In genomic region chr19:24142621-24143061, GRCm38 (mm10) we compare ENCODE assay signal across 10 mouse cellular contexts.
A peak's percentile ranks its signal among the peaks of the same experiment; 100 is the strongest.
DNase-seq lines count a peak whose midpoint lies in the region; ATAC-seq lines count a peak whose summit lies in the region.
"Had no signal": no experiment of that assay in that cellular context is flagged by ENCODE, and none has a peak within 500 bp of the region (broad histone marks: within the 10 kb centered on the region; RNA-seq: fewer than 3 reads in every experiment).

No protein-coding gene starts in this region.

- DNase-seq in ZHBTc4 (ENCODE audit: low read depth, low spot score), result peak; percentile 24
- DNase-seq in forebrain, embryonic 14.5 days (ENCODE audit: low spot score), result peak; percentile 56
- peak; percentile 47 to 61 for DNase-seq in layer of hippocampus, postnatal 10 days (ENCODE audit: low spot score in 2 of 2)
- no peak for DNase-seq in gastrocnemius, postnatal 25 days
- DNase-seq in thymus, postnatal 0 days (ENCODE audit: low spot score), result no peak
- DNase-seq in kidney, adult 9 months, result no peak
- DNase-seq: kidney, adult 18-20 months; lung, embryonic 14.5 days had no signal

- no peak overlapping the region for H3K27ac ChIP-seq in forebrain, embryonic 14.5 days (ENCODE audit: low read depth, low read length)
- peak overlapping the region; percentile 59 for H3K27ac ChIP-seq in midbrain, embryonic 16.5 days (ENCODE audit: low read length)

- H3K27me3 ChIP-seq in forebrain, embryonic 14.5 days (replicated peaks; ENCODE audit: control insufficient read depth, insufficient read depth, low read length), result no peaks in the 10 kb centered on the region
- no peaks in the 10 kb centered on the region for H3K27me3 ChIP-seq in midbrain, embryonic 16.5 days (ENCODE audit: control insufficient read depth, insufficient read depth, low read depth, low read length)

- peak overlapping the region; percentile 22 for H3K4me2 ChIP-seq in forebrain, embryonic 14.5 days (ENCODE audit: low read length)
- peak overlapping the region; percentile 39; the same call in 1 of the 2 replicates for H3K4me2 ChIP-seq in midbrain, embryonic 16.5 days (ENCODE audit: low read length)
- H3K4me2 ChIP-seq: lung, embryonic 14.5 days had no signal

- no peak overlapping the region for H3K4me3 ChIP-seq in forebrain, embryonic 14.5 days (ENCODE audit: low read depth, low read length)
- H3K4me3 ChIP-seq in midbrain, embryonic 16.5 days (ENCODE audit: low read depth, low read length), result no peak overlapping the region

- ATAC-seq in forebrain, embryonic 14.5 days, result peak; percentile 87
- peak; percentile 80 for ATAC-seq in midbrain, embryonic 16.5 days
- ATAC-seq in inflammation-experienced regulatory T-cells, adult 6 months, result no peak

- peaks cover 9% of the 10 kb centered on the region for H3K4me1 ChIP-seq in forebrain, embryonic 14.5 days (ENCODE audit: control insufficient read depth, insufficient read depth, low read length)
- peaks cover 3% of the 10 kb centered on the region; the same call in 1 of the 2 replicates for H3K4me1 ChIP-seq in midbrain, embryonic 16.5 days (ENCODE audit: control insufficient read depth, insufficient read depth, low read length)

- no peaks in the 10 kb centered on the region for H3K36me3 ChIP-seq in forebrain, embryonic 14.5 days (ENCODE audit: control insufficient read depth, insufficient read depth, low read length)
- H3K36me3 ChIP-seq in midbrain, embryonic 16.5 days (ENCODE audit: control insufficient read depth, insufficient read depth, low read length), result no peaks in the 10 kb centered on the region

- peak overlapping the region; percentile 4; the same call in 1 of the 2 replicates for H3K9ac ChIP-seq in forebrain, embryonic 14.5 days (ENCODE audit: low read length)
- no peak overlapping the region for H3K9ac ChIP-seq in midbrain, embryonic 16.5 days (ENCODE audit: low read depth, low read length)
- H3K9ac ChIP-seq: lung, embryonic 14.5 days had no signal

- no peaks in the 10 kb centered on the region for H3K9me3 ChIP-seq in forebrain, embryonic 14.5 days (replicated peaks; ENCODE audit: control insufficient read depth, low read length)
- no peaks in the 10 kb centered on the region for H3K9me3 ChIP-seq in midbrain, embryonic 16.5 days (replicated peaks; ENCODE audit: control insufficient read depth, low read length, poor library complexity, severe bottlenecking)

- WGBS in forebrain, embryonic 14.5 days, result 39% methylated on average over 12 of the region's 12 CpGs
- WGBS in midbrain, embryonic 16.5 days, result 37% methylated on average over 12 of the region's 12 CpGs

Comparison
In these comparisons a context has a peak if more than half of its experiments do, and no peak if none do; other contexts are left out.
1. DNase-seq: peak in ZHBTc4 (single experiment), forebrain, embryonic 14.5 days (single experiment) and layer of hippocampus, postnatal 10 days (2 of 2); none in gastrocnemius, postnatal 25 days (single experiment), thymus, postnatal 0 days (single experiment) and kidney, adult 9 months (single experiment).